8 mouse cellular contexts compared by ENCODE assay signal in the genomic region with DNA sequence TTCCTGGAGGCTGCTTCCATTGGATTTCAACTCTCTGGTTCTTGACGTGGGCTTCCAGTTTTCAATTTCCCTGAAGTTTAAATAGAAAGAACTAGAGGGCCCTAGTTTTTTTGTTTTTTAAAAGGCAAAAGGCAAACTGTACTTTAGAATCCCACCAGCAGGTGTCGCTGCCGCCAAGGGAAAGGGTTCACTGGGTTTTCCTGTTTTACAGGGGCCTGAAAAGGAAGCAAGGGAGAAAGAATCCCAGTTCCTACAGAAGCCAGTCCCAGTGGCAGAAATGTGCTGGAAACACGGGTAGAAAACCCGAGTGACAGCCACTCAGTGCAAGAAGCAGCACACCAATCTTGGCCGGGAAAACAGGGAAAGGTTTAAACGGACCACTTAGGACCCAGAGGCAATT. TPM values are rescaled to one million over a fixed set of nuclear protein-coding genes. Genes with fewer than 3 reads are reported as not detected.
DNase-seq lines count a peak whose midpoint lies in the region; ATAC-seq and TF ChIP-seq lines count a peak whose summit lies in the region.

No protein-coding gene starts in this region.

- WGBS in kidney, embryonic 16.5 days, result 11% methylated on average over 7 of the region's 7 CpGs
- WGBS in lung, embryonic 14.5 days, result 9% methylated on average over 7 of the region's 7 CpGs
- 22% methylated on average over 7 of the region's 7 CpGs for WGBS in spleen, adult 2 months

- no peak overlapping the region for H3K27ac ChIP-seq in kidney, embryonic 16.5 days (ENCODE audit: low read length)
- H3K27ac ChIP-seq in lung, embryonic 14.5 days (ENCODE audit: low read depth), result no peak overlapping the region
- no peak overlapping the region for H3K27ac ChIP-seq in spleen, adult 2 months (ENCODE audit: insufficient read depth, low read length)

- H3K9ac ChIP-seq in kidney, embryonic 16.5 days (replicated peaks; ENCODE audit: low read length), result 0 out of 2 replicates have a peak overlapping the region, but pooled peaks have one; percentile 45
- no peak overlapping the region for H3K9ac ChIP-seq in lung, embryonic 14.5 days

- no peaks in the 10 kb centered on the region for H3K27me3 ChIP-seq in kidney, embryonic 16.5 days (ENCODE audit: insufficient read depth, low read length)
- H3K27me3 ChIP-seq in lung, embryonic 14.5 days (ENCODE audit: insufficient read depth, low read length), result no peaks in the 10 kb centered on the region
- no peaks in the 10 kb centered on the region for H3K27me3 ChIP-seq in spleen, adult 2 months (ENCODE audit: control insufficient read depth, insufficient read depth, low read length)

- peak; percentile 92 for TF ChIP-seq CTCF in lung, embryonic 14.5 days (IDR thresholded peaks at IDR 0.05; ENCODE audit: low read depth)
- TF ChIP-seq CTCF in spleen, adult 2 months (IDR thresholded peaks at IDR 0.05; ENCODE audit: extremely low read depth, insufficient read depth, insufficient read length, insufficient replicate concordance), result peak; percentile 83; the same call in 1 of the 2 replicates

- no peaks in the 10 kb centered on the region for H3K9me3 ChIP-seq in kidney, embryonic 16.5 days (ENCODE audit: low read length)
- no peaks in the 10 kb centered on the region for H3K9me3 ChIP-seq in lung, embryonic 14.5 days (ENCODE audit: low read depth, low read length)

- H3K36me3 ChIP-seq in kidney, embryonic 16.5 days (ENCODE audit: insufficient read depth, low read length), result no peaks in the 10 kb centered on the region
- H3K36me3 ChIP-seq in lung, embryonic 14.5 days (ENCODE audit: insufficient read depth), result no peaks in the 10 kb centered on the region
- H3K36me3 ChIP-seq in spleen, adult 2 months (ENCODE audit: control insufficient read depth, insufficient read depth, low read length), result no peaks in the 10 kb centered on the region

- DNase-seq in A20 (ENCODE audit: low read depth, low spot score) (peak; percentile 54), ES-CJ7 (ENCODE audit: low read depth, low spot score) (peak; percentile 48)
- DNase-seq in cerebellum, adult 18-20 months, result peak; percentile 77 to 89
- peak; percentile 54 for DNase-seq in gastrocnemius, adult 8-10 months (ENCODE audit: low spot score in 2 of 2)
- DNase-seq in lung, embryonic 14.5 days, result peak; percentile 95
- DNase-seq in spleen, adult 2 months (ENCODE audit: low read depth in 1 of 2, low spot score in 2 of 2), result peak in 1 of 2 experiments; percentile 63

- no peak overlapping the region for H3K4me3 ChIP-seq in kidney, embryonic 16.5 days (ENCODE audit: low read length)
- no peak overlapping the region for H3K4me3 ChIP-seq in lung, embryonic 14.5 days (ENCODE audit: low read depth, low read length)
- no peak overlapping the region for H3K4me3 ChIP-seq in spleen, adult 2 months (ENCODE audit: extremely low read depth, insufficient read depth, insufficient read length)

- peaks cover 2% of the 10 kb centered on the region; the same call in 1 of the 2 replicates for H3K4me1 ChIP-seq in kidney, embryonic 16.5 days (ENCODE audit: insufficient read depth, low read length)
- no peaks in the 10 kb centered on the region for H3K4me1 ChIP-seq in lung, embryonic 14.5 days (ENCODE audit: insufficient read depth)
- H3K4me1 ChIP-seq in spleen, adult 2 months (ENCODE audit: control insufficient read depth, insufficient read depth, insufficient read length), result no peaks in the 10 kb centered on the region

- H3K4me2 ChIP-seq in kidney, embryonic 16.5 days (replicated peaks; ENCODE audit: low read depth, low read length), result 0 out of 2 replicates have a peak overlapping the region, but pooled peaks have one; percentile 2
- H3K4me2 ChIP-seq in lung, embryonic 14.5 days, result no peak overlapping the region

- no peak for TF ChIP-seq POLR2A in spleen, adult 2 months (IDR thresholded peaks at IDR 0.05; ENCODE audit: low read depth, low read length)

- no peak for ATAC-seq in kidney, embryonic 16.5 days (ENCODE audit: low FRiP score, low TSS enrichment)
- ATAC-seq in lung, embryonic 14.5 days (ENCODE audit: insufficient read depth), result peak; percentile 44; the same call in 1 of the 2 replicates
- no peak for ATAC-seq in monocyte, adult 5-6 weeks (replicated peaks; ENCODE audit: insufficient number of reproducible peaks, low FRiP score, low TSS enrichment, poor library complexity, severe bottlenecking)

RNA-seq across cellular contexts. Expression of gene Pafah1b2, which starts 8.8 kb away (rescaled TPM):
- 10 to 100 TPM; 19.1 to 25.8 (median 23.2) TPM for total RNA-seq in gastrocnemius, adult 8-10 months (2022)
- polyA plus RNA-seq in kidney, embryonic 16.5 days (2015; fragmentation: Nextera tagmentation; extraction: Ambion mirVana), result 166 and 173 TPM in 2 replicates
- 179 and 184 TPM in 2 replicates for polyA plus RNA-seq in lung, embryonic 14.5 days (2014; fragmentation: Nextera tagmentation; extraction: Ambion mirVana)
- 10.3 and 12.1 TPM in 2 replicates for polyA plus RNA-seq in spleen, adult 2 months (2012; rRNA removed)
- total RNA-seq in monocyte, adult 5-6 weeks (2017), result 67.4 to 83.6 TPM (median 77.9 TPM) in 3 replicates

RNA-seq across cellular contexts. Expression of gene Sik3, which starts 8.9 kb away (rescaled TPM):
- total RNA-seq in gastrocnemius, adult 8-10 months (2022), result 10 to 100 TPM; 36.6 to 42.4 (median 39.7) TPM
- polyA plus RNA-seq in kidney, embryonic 16.5 days (2015; fragmentation: Nextera tagmentation; extraction: Ambion mirVana), result 5.2 and 5.6 TPM in 2 replicates
- 14.1 and 15.7 TPM in 2 replicates for polyA plus RNA-seq in lung, embryonic 14.5 days (2014; fragmentation: Nextera tagmentation; extraction: Ambion mirVana)
- 13.4 and 13.7 TPM in 2 replicates for polyA plus RNA-seq in spleen, adult 2 months (2012; rRNA removed)
- total RNA-seq in monocyte, adult 5-6 weeks (2017), result 8.8 to 21.7 TPM (median 11.0 TPM) in 3 replicates

RNA-seq across cellular contexts. Expression of gene Sidt2, which starts 48.7 kb away (rescaled TPM):
- 10 to 100 TPM; 64.4 to 70.3 (median 67.4) TPM for total RNA-seq in gastrocnemius, adult 8-10 months (2022)
- polyA plus RNA-seq in kidney, embryonic 16.5 days (2015; fragmentation: Nextera tagmentation; extraction: Ambion mirVana), result 44.5 and 45.8 TPM in 2 replicates
- polyA plus RNA-seq in lung, embryonic 14.5 days (2014; fragmentation: Nextera tagmentation; extraction: Ambion mirVana), result 29.9 and 34.3 TPM in 2 replicates
- 322 and 583 TPM in 2 replicates for polyA plus RNA-seq in spleen, adult 2 months (2012; rRNA removed)
- 40.2 to 62.3 TPM (median 50.1 TPM) in 3 replicates for total RNA-seq in monocyte, adult 5-6 weeks (2017)

Comparison
In these comparisons a context has a peak if more than half of its experiments do, and no peak if none do; other contexts are left out.
1. RNA of gene Pafah1b2, which starts 8.8 kb away (polyA plus RNA-seq): 179 to 184 TPM in lung, embryonic 14.5 days and 166 to 173 TPM in kidney, embryonic 16.5 days; 10.3 to 12.1 TPM in spleen, adult 2 months; every median in the first group is over 10 times any median in the second.